Mouse (Mus musculus): ENCODE data around the gene Entpd6.

Entpd6 gene

DNA sequence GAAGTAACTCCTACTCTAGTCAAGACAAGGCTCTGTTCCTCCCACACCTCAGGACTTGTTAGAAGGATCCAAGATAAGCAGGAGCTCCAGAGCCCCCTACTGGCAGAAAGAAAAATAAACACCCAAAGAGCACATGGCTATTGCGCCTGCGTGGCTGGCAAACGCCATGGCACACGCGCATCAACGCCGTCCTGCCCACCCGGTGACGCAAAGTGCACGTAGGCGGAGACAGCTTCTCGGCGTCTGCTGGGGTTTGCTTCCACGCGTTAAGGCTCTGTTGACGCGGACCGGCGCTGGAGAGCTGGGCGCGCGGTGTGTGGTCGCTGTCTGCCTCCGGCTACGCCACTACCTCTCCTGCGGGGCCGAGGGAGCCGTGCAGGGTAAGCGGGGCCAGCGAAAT, at the start of gene Entpd6:
TSS of gene Entpd6 (plus strand) at position 189 of the 400 bp plus-strand sequence.
- peak; percentile 93 for DNase-seq (ENCODE audit: low spot score)

DNA sequence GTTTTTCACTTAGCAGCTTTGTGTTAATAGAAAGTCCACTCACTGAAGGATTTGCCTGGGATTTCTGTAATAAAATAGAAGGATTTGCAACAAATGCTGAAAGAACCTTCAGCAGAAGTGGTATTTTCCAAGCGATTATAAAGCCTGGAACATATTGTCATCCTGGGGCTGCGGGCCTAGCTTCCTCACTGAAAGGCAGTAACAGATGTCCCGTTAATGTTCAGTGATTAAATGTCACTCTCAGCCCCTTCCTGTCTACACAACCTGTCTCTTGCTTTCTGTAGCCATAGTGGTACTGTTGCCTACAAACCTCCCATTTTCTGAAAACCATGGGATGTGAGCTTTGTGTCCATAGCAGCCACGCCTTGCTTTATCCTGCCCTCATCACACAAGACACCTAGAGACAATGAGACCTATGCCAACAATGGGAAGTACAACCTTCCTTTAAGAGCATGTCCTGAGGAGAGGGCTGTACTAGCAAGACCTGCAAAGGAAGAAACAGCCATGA, 36.6 kb upstream of the Entpd6 start:
- no peak for DNase-seq (ENCODE audit: low spot score)

DNA sequence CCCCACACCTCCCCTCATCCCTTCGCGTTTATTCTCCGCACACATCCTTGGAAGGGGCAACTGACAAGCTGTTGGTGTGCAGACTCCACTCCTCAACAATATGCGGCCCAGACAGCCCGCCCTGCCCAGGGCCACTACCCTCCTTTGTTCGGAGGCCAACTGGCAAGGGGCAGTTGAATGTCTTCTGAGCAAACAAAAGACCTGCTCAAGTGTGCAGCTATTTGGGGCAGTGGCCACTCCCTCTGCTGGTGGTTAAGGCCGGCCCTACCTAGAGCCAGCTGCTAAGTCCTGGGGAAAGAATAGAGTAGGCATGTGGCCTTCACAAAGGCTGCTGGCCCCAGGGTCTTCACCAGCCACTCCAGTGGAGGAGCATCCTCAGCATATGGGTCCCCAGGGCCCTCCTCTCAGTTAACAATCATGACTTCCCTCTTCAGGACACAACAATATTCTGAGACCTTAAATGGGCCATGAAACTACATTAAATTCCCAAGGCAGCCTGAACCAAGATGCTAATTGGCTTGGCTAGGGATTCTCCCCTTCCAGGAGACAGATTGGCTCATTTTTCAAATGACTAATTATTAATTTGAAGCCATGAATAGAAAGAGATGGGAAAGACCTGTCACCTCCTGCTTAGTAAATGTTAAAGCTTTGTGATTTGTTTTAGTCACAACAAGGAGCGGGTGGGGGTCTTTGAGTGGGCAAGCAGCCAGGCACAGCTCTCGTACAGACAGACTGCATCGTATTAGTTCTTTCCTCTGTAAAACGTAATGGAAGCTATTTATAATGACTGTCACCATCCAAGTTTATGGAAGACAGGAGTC, 12.9 kb upstream of the Entpd6 start:
- DNase-seq (ENCODE audit: low spot score): no peak

DNA sequence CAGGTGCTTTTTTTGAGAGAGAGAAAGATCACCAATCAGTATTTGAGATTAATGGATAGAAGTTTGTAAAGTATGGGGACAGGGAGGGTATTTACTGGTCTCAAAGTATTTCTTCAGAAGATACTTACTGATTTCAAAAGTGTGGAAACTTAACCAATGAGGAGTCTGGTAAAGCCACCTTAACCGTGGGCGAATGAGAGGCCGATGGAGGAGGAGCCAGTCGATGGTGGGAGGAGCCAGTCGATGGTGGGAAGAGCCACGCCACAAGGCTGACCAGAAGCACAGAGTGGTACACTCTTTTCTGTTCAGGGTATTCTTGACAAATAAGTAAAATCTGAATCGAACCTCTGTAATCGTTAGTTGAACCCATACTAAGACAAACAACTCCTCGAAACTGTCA, 11.0 kb upstream of the Entpd6 start:
- no peak for DNase-seq (ENCODE audit: low spot score)

DNA sequence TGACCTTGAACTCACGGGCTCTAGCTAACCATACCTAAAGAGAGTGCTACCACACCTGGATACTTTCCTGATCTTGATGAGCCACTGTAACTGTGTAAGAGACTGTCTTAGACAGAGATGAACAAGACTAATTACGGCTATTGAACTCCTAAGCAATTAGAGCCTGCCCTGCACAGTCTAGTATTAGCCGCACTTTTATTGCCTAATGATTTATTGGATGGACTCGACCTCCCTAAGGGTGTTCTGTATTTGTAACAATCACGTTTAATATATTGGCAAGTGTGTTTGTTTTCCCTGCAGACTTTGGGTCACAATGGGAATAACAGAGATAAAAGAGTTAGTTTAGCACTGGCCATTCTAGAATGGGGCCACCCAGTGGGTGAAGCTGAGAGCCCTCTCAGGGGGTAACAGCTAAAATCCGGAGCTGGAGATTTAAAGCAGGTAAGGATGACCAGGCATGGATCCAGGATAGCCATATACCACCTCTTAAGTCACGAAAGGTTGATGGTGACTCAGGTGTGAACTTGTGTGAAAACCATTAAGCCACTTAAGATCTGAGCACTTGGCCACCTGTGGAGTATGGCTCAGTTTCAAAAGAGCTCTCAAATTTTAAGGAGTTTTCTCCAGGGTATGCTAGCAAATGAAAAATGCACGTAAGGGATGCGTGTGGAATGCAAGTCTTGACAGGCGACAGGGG, 8.5 kb upstream of the Entpd6 start:
- DNase-seq (ENCODE audit: low spot score): no peak

DNA sequence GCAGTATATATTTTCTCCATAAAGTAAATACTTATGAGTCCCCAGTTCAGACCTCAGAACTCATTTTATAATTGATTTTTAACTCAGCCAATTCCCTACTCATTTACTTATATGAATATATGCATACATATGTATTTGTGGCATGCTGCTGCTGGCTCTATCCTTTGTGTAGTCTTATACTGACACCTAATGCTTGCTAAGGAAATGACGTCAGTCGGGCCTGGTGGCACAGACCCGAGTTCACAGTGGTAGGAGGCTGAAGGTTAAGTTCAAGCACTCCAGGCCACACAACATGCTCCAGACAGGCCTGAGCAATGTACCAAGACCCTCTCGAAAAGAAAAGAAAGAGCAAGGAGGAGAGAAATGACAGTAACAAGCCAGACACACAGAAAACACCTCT, 7.4 kb upstream of the Entpd6 start:
- no peak for DNase-seq (ENCODE audit: low spot score)

DNA sequence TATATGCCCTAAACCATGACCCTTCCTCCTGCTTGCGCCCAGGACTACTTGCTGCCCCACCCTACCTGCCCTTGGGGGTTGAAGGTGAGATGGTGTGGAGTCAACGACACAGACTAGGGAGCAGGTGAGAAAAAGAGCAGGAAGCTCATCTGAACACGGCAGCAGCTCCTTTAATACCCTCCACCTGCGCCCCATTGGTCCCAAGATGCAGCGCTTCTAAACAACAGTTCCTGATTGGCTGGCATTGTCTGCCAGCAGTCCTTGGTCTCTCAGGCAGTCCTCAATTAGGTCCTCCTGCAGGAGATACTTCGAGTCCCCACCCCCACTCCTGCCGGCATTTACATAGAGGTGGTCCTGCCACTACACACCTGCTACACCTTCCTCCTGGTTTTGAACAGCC, 3.8 kb upstream of the Entpd6 start:
- no peak for DNase-seq (ENCODE audit: low spot score)

DNA sequence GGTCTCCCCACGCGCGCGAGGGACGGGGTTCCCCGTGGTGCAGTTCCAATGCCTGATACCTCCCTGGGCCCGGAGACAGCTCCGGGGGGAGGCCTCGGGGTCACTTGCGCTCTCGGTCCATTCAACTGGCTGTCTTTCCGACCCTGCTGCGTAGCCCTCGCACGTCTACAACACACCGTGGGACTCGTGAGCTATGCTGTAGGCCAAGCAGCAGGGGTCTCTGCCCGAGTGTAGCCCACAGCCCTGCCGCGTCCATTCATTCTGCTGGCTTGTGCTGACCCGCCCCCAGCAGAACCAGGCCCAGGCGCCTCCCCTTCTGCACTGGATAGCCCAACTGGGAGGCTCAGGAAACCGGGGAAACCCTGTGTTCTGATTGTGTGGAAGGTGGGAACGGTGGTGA, 441 bp downstream of the Entpd6 start:
- DNase-seq (ENCODE audit: low spot score): peak; percentile 40

DNA sequence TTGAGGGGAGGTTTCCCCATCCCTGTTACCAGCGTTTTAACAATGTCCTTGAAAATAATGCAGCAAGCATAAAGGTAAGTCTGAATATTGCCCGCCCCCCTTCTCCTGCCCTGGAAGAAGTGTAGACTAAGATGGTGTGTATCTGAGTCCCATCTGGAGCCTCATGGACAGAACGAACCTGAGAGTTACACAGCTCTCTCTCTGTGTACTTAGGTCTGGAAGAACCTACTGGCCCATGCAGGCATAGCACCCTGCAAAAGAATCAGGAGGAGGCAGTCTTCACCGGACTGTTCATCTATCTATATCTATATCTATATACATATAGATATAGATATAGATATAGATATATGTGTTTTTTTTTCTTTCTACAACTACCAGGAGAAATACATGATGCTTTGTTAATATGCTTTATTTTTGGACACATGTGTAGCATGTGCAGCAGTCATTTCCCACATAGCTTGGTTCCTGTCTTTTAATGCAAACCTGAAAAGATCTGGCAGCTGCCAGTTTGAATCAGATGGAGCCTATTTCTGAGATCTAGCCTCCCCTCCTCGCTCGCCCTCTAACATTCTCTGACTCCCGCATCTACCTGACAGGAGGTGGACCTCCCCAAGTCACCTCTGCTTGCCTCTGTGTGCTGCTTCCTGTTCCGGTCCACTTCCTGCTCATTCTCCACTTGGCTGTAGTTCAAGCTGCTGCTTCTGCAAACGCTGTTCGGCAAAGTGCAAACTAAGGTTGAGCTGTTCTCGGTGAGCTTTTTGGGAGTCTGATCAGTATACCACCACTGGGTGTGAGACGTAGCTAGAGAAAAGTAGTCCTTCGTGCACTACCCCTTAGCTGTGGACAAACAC, 1.5 kb downstream of the Entpd6 start:
- DNase-seq (ENCODE audit: low spot score): no peak

DNA sequence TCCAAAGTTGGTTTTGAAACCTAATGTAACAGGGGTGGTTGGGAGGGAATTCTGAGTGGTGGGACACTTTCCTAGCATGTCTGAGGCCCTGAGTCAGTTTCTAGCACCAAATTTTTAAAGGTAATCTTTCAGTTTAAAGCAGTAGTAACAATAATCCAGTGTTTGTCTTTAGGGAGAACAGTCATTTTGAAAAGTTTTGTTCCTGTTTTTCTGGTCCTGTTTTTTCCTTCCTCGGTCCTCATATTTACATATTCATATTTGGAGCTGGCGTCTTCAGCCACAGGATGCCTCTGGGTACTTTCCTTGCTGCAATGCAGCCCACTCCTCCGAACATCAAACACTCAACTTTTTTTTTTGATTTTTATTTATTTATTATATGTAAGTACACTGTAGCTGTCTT, 6.2 kb downstream of the Entpd6 start:
- DNase-seq (ENCODE audit: low spot score): no peak

DNA sequence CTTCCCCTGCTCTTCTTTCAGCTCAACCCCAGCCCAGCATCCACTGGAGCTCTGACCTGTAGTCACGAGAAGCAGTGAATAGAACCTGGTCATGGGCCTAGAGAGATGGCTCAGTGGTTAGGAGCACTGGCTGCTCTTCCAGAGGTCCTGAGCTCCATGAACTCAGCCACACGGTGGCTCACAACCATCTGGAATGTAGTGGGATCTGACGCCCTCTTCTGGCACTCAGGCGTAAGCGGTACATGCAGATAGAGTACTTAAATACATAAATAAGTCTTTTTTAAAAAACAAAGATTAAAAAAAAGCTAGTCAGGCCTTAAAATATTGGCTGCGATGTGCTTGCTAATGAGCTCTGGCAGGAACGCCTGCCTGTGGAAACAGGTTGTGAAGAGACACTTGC, 12.6 kb downstream of the Entpd6 start:
- DNase-seq (ENCODE audit: low spot score): no peak

DNA sequence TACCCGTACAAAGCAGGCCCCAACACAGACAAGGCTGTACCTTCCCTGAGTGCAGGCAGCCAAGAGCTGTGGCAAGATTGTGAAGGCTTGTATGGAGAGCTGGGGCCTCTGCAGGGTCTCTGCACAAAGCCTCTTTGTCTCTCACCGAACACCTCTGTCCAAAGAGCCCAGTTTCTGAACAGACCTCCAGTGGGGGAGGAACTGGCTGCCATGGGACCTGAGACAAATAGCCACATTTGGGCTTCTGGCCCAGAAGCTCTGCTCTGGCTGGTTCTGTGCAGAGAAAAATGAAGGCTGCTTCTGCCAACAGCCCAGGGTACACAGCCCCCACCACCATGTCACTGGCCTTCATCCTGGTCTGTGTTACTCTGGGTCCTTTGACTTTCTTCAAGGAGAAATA, 16.8 kb downstream of the Entpd6 start:
- DNase-seq (ENCODE audit: low spot score): peak; percentile 52

DNA sequence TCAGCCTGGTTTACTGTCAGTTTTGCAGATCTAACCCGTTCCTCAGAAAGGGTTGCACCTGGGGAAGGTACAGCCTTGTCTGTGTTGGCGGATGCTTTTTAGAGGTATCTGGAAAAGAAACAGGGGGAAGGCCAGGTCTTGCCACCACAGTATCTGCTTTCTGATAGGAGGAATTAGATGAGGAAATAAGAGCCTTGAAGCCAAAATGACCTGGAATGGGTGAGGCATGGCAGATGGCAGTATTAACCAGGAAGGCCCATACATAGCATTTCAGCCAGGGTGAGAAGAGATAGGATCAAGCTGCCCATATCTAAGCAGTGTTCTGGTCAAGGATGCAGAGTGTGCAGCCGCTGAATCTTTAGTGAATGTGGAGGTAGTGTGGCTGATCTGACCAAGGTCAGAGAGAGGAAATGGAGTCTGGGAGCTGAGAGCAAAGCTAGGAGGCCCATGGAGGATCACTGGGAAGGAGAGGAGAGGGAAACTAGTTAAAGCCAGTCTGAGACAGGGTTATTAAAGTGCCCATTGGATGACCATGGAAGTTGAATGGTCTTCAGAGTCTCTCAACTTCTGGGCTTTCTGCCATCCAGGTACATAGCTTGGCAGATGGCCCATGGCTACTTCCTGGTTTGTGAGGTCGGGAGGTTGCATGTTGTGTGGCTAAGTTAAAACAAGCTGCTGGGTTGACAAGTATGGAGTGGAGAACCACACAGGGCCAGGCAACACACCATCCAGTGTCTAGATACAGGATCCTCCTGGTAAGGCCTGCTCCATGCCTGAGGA, 17.4 kb downstream of the Entpd6 start:
- DNase-seq (ENCODE audit: low spot score): peak; percentile 26

DNA sequence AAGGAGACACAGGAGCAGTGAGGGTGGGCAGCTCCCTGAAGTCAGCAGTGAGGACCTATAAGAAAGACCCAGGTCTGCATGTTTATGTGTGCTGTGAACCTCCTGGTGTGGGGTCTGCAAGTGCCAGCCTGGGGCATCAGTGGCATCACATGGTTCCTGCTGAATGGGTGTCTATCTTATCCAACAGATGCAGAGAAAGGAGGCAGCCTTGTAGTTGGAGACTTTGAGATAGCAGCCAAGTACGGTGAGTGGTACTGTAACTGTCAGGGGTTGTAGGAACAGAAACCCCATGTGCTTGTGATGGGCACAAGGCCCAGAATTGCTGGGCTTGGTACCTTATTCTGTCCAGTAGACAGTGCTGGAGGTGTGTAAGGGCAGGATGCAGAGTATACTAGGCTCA, 19.8 kb downstream of the Entpd6 start:
- no peak for DNase-seq (ENCODE audit: low spot score)

DNA sequence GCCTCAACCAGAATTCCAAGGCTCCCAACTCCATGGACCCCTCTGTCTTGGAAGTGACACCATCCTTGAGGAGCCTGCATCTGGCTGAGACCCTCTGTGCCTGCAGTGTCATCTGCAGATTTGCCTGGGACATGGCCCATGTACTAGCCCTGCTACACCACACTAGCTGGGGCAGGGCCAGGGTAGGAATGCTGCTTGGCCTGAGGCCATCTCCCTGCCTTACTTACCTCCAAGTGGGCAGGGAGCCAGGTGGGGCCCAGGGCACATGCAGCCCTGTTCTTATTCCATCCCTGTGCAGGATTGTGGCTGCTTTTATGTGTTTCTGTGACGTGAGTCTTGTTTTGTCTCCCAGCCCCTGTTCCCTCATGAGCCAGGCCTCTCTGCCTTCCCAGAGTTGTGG, 21.9 kb downstream of the Entpd6 start:
- peak; percentile 82 for DNase-seq (ENCODE audit: low spot score)

DNA sequence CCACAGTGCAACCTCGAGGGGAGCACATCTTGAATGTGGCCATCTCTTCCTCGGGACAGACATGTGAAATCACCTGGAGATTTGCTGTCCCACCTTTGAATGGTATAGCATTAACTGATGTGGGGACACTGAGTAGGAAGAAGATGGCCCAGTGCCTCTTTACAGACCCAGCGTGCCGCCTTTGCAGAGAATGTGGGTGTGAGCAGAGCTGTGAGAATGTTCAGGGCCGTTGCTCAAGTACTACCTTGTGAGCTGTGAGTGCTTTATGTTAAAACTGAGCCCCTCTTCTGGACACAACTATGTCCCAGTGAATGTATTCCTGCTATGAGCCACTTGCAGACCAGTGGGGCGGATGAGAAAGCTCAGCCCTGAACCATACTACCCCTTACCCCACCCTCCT, 22.3 kb downstream of the Entpd6 start:
- DNase-seq (ENCODE audit: low spot score): no peak

DNA sequence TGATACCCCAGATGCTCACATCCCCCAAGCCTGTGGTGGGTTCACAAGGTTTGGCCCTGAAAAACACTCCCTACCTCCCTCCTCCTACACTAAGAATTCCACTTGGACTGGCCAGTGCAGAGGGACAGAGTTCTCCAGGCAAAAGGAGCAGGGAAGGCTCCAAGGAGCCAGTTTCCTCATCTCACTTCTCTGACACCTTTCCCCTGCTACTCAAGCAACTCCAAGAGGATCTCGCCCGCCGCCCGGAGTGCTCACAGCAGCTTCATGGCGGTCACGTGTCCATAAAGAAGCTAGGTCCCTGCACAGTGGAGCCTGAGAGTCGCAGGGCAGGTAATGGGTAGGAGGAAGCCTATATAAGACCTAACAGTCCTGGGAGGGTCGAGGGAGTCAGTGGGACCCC, 23.2 kb downstream of the Entpd6 start:
- DNase-seq (ENCODE audit: low spot score): no peak

DNA sequence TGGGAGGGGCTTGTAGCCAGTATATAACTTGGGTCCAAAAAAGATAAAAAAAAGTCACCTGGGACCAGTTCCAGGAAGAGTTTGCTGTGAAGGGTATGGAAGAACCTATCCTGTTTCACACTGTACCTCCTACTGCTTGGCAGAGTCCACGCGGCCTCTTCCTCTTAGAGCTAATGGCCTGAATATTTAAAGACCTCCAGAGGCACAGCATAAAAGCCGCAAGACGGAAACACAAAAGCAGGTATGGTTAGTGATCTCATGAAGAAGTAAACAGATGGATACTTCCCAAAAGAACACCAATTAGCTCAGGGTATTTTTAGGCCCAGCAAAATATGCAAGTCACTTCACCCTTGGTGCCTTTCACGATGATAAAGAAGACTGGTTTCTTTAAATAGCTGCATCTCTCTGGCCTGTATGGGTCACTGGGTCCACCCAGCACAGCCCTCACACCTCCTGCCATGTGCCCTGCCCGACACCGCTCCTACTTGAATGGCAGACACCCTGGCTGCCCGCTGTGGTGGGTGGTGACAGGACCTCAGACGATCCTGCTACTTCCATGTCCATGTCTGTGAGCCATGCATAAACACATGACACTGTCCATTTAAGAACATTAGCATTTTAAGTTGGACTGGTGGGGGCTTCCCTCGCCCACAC, 23.8 kb downstream of the Entpd6 start:
- no peak for DNase-seq (ENCODE audit: low spot score)

DNA sequence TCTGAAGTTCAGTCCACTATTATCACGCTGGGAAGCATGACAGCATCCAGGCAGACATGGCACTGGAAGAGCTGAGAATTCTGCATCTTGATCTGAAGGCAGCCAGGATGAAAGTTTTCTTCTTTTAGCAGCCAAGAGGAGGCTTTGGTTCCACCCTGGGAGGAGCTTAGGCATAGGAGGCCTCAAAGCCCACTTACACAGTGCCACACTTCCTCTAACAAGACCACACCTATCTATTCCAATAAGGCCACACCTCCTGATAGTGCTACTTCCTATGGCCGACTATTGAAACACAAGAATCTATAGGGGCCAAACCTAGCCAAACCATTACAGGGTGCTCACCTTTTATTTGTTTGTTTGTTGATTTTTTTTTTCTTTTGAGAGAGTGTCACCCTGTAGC, 34.0 kb downstream of the Entpd6 start:
- DNase-seq (ENCODE audit: low spot score): no peak

DNA sequence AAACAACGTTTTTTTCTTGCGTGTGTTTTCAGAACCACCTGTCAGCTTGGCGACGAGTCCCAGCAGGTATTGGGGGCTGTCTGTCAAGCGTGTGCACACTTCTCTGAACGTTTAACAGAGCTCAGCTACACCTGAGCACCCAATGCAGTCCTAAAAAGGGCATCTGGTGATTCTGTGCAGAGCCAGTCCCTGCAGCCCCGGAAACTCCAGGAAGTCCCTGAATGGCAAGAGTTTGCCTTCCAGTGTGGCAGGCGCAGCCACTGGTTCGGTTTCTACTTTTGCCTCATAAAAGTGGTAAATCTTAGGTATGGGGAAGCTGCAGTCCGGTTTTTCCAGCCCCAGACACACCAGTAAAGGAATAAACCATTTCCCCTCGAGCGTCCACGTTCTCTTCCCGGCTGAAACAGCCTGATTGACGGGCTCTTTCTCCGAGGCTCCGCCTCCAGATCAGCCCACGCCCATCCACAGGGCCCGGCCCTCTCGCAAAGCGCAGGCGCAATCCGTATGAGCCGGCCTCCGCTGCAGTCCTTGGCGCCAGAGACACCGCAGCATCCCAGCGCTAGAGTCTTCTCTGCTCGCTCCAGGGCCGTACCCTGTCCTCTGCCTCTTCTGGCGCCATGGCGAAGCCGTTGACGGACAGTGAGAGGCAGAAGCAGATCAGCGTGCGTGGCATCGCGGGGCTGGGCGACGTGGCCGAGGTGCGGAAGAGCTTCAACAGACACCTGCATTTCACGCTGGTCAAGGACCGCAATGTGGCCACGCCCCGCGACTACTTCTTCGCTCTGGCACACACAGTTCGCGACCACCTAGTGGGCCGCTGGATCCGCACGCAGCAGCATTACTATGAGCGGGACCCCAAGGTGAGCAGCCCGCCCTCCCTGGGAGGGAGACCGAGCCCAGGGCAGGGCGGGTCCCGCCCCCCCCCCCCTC, 37.7 kb downstream of the Entpd6 start, which contains the start of gene Pygb:
TSS of gene Pygb (plus strand) at position 485 of the 930 bp plus-strand sequence.
- DNase-seq (ENCODE audit: low spot score): peak; percentile 87
